In the genomic region with DNA sequence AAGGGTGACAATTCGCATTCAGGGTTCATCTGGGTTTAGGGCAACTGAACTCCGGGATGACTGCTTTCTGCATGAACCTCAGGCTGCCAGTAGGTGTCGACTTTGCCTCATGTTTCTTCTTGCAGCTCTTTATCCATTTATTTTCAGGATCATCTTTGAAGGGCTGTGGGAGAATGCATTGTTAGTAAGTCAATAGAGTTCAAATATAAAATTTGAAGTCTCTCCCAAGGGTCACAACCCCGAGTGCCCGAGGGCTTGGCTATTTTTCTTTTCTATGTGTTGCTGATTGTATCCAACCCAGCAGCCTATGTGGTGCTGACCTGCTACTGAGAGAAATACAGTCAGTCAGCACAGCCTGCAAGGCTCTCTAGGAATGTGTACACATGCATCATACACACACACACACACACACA, we compare ENCODE assay signal across 8 mouse cellular contexts. TPM values are rescaled to one million over a fixed set of nuclear protein-coding genes. Genes with fewer than 3 reads are reported as not detected.
DNase-seq lines count a peak whose midpoint lies in the region; ATAC-seq and TF ChIP-seq lines count a peak whose summit lies in the region.

No protein-coding gene starts in this region.

- H3K27ac ChIP-seq in thymus, adult 2 months (ENCODE audit: control insufficient read depth, insufficient read depth, low read length) = no peak overlapping the region
- H3K27ac ChIP-seq in forebrain, embryonic 13.5 days = no peak overlapping the region
- no peak overlapping the region for H3K27ac ChIP-seq in midbrain, embryonic 16.5 days (ENCODE audit: low read length)

- TF ChIP-seq POLR2A in thymus, adult 2 months (IDR thresholded peaks at IDR 0.05; ENCODE audit: control insufficient read depth, extremely low read depth, insufficient read depth, low read length, poor library complexity) = no peak

- TF ChIP-seq CTCF in thymus, adult 2 months (IDR thresholded peaks at IDR 0.05; ENCODE audit: borderline replicate concordance, control insufficient read depth, extremely low read depth, insufficient read depth, low read length, poor library complexity) = no peak

- DNase-seq in thymus, adult 2 months = peak; percentile 22
- no peak for DNase-seq in thymus, adult 18-20 months
- peak; percentile 20 for DNase-seq in c-Kit-positive CD71-negative TER-119-negative erythroid progenitor cells, embryonic 14.5 days (ENCODE audit: low read depth)
- DNase-seq in hindlimb bud, embryonic 11.5 days (ENCODE audit: extremely low spot score, low read depth, low spot score) = peak; percentile 39
- DNase-seq in left cerebral cortex, postnatal 36 days (ENCODE audit: low spot score in 2 of 2) = peak; percentile 24 to 26
- peak; percentile 18 for DNase-seq in thymus, postnatal 25 days

- H3K27me3 ChIP-seq in thymus, adult 2 months (ENCODE audit: control insufficient read depth, insufficient read depth, low read length) = no peaks in the 10 kb centered on the region
- no peaks in the 10 kb centered on the region for H3K27me3 ChIP-seq in forebrain, embryonic 13.5 days
- H3K27me3 ChIP-seq in midbrain, embryonic 16.5 days (ENCODE audit: control insufficient read depth, insufficient read depth, low read depth, low read length) = 0 out of 2 replicates have a peak, but pooled peaks cover 3% of the 10 kb centered on the region

- 15% methylated on average over 5 of the region's 5 CpGs for WGBS in thymus, adult 2 months
- WGBS in forebrain, embryonic 13.5 days = 23% methylated on average over 5 of the region's 5 CpGs
- 21% methylated on average over 5 of the region's 5 CpGs for WGBS in midbrain, embryonic 16.5 days

- no peak overlapping the region for H3K9ac ChIP-seq in forebrain, embryonic 13.5 days
- no peak overlapping the region for H3K9ac ChIP-seq in midbrain, embryonic 16.5 days (ENCODE audit: low read depth, low read length)

- no peak overlapping the region for H3K4me2 ChIP-seq in forebrain, embryonic 13.5 days
- no peak overlapping the region for H3K4me2 ChIP-seq in midbrain, embryonic 16.5 days (ENCODE audit: low read length)

- no peaks in the 10 kb centered on the region for H3K36me3 ChIP-seq in thymus, adult 2 months (ENCODE audit: control insufficient read depth, insufficient read depth, low read length)
- H3K36me3 ChIP-seq in forebrain, embryonic 13.5 days (ENCODE audit: poor library complexity, severe bottlenecking) = no peaks in the 10 kb centered on the region
- H3K36me3 ChIP-seq in midbrain, embryonic 16.5 days (ENCODE audit: control insufficient read depth, insufficient read depth, low read length) = no peaks in the 10 kb centered on the region

- no peak overlapping the region for H3K4me3 ChIP-seq in thymus, adult 2 months (ENCODE audit: control insufficient read depth, insufficient read depth, low read length)
- no peak overlapping the region for H3K4me3 ChIP-seq in forebrain, embryonic 13.5 days
- no peak overlapping the region for H3K4me3 ChIP-seq in midbrain, embryonic 16.5 days (ENCODE audit: low read depth, low read length)

- H3K9me3 ChIP-seq in forebrain, embryonic 13.5 days (replicated peaks) = no peaks in the 10 kb centered on the region
- H3K9me3 ChIP-seq in midbrain, embryonic 16.5 days (replicated peaks; ENCODE audit: control insufficient read depth, low read length, poor library complexity, severe bottlenecking) = no peaks in the 10 kb centered on the region

- no peaks in the 10 kb centered on the region for H3K4me1 ChIP-seq in thymus, adult 2 months (replicated peaks; ENCODE audit: control insufficient read depth, insufficient read depth, low read length)
- no peaks in the 10 kb centered on the region for H3K4me1 ChIP-seq in forebrain, embryonic 13.5 days
- H3K4me1 ChIP-seq in midbrain, embryonic 16.5 days (ENCODE audit: control insufficient read depth, insufficient read depth, low read length) = no peaks in the 10 kb centered on the region

- ATAC-seq in forebrain, embryonic 13.5 days = peak; percentile 85
- peak; percentile 91 for ATAC-seq in midbrain, embryonic 16.5 days

- intact Hi-C loops in left cerebral cortex, postnatal 36 days (cut with DNase I) = loop anchor here (1.0 to 10.0 kb wide), 4 partner anchors 244 to 904 kb away; a partner anchor contains a TSS

RNA-seq across cellular contexts. Expression of a gene that starts 59.2 kb away (rescaled TPM):
- 2.3 and 2.7 TPM in 2 replicates for polyA plus RNA-seq in thymus, adult 2 months (2012; rRNA removed)
- 8.1 and 8.8 TPM in 2 replicates for polyA plus RNA-seq in forebrain, embryonic 13.5 days (2015; fragmentation: Nextera tagmentation; extraction: Ambion mirVana)
- total RNA-seq in left cerebral cortex, postnatal 36 days (2021) = 10 to 100 TPM in 1 of 2 experiments, 1 to 10 TPM in 1; 8.4 to 10.2 TPM
- polyA plus RNA-seq in midbrain, embryonic 16.5 days (2015; fragmentation: Nextera tagmentation; extraction: Ambion mirVana) = 27.3 and 28.8 TPM in 2 replicates

Comparison
In these comparisons a context has a peak if more than half of its experiments do, and no peak if none do; other contexts are left out.
1. DNase-seq: peak in thymus, adult 2 months (single experiment), c-Kit-positive CD71-negative TER-119-negative erythroid progenitor cells, embryonic 14.5 days (single experiment), hindlimb bud, embryonic 11.5 days (single experiment), left cerebral cortex, postnatal 36 days (2 of 2) and thymus, postnatal 25 days (single experiment); none in thymus, adult 18-20 months (0 of 2).